Mouse (Mus musculus): Measurements from ENCODE around the gene Foxp1.

GRCm38 (mm10) chr6:98998971-98999932, 523.3 kb downstream of the Foxp1 start:
- TF ChIP-seq CTCF (IDR thresholded peaks at IDR 0.05; ENCODE audit: low read depth, low read length) (no peak), GATA1 (IDR thresholded peaks at IDR 0.05; ENCODE audit: borderline replicate concordance, low read length) (no peak), TAL1 (conservative IDR thresholded peaks at IDR 0.05; ENCODE audit: low read depth, low read length) (no peak), GATA2 (IDR thresholded peaks at IDR 0.05; ENCODE audit: borderline replicate concordance, low read depth, low read length) (no peak), POLR2AphosphoS5 (IDR thresholded peaks at IDR 0.05; ENCODE audit: insufficient replicate concordance, low read depth, low read length) (no peak)

All from G1E (cell line).